Mouse (Mus musculus) ES-E14 (cell line): ENCODE results near the gene Hacd3. TPM values are rescaled to one million over a fixed set of nuclear protein-coding genes. Genes with fewer than 3 reads are reported as not detected.

Source experiments
- DNase-seq: peaks from one replicate; pipeline ENCODE4 v3.0.0-alpha.2; 2013; ENCODE audit warnings: low read depth, low spot score
- H3K27ac ChIP-seq: 2 replicates; pipeline ENCODE4 v1.5.1; 2012; ENCODE audit warnings: low read depth, mild to moderate bottlenecking, low read length, moderate library complexity, mixed read lengths; ENCODE audit not compliant: poor library complexity, insufficient read depth, severe bottlenecking
- H3K36me3 ChIP-seq: 2 replicates; pipeline ENCODE4 v1.6.1; 2012; ENCODE audit warnings: mild to moderate bottlenecking, low read length, moderate library complexity, mixed read lengths; ENCODE audit not compliant: control insufficient read depth, poor library complexity, insufficient read depth, severe bottlenecking
- H3K4me1 ChIP-seq, 2 experiments: fragments of 150-350 bp in 1 of 2; sonication (generic) in 1 of 2; 2 replicates each; pipeline ENCODE4 v1.6.1; 2012; ENCODE audit warnings: low read length in 2 of 2, mild to moderate bottlenecking in 1 of 2, mixed read lengths in 1 of 2; ENCODE audit not compliant: control insufficient read depth in 2 of 2, insufficient read depth in 2 of 2, poor library complexity in 1 of 2
- H3K4me3 ChIP-seq, 2 experiments: fragments of 150-350 bp in 1 of 2; sonication (generic) in 1 of 2; 2 replicates each; pipeline ENCODE4 v1.5.1; 2012; ENCODE audit warnings: low read length in 2 of 2, low read depth in 1 of 2, mild to moderate bottlenecking in 1 of 2, mixed read lengths in 1 of 2; ENCODE audit not compliant: insufficient read depth in 1 of 2, poor library complexity in 1 of 2, severe bottlenecking in 1 of 2
- H3K9ac ChIP-seq: 2 replicates; pipeline ENCODE4 v1.6.1; 2012; ENCODE audit warnings: low read depth, mild to moderate bottlenecking, low read length, mixed read lengths; ENCODE audit not compliant: poor library complexity, insufficient read depth, severe bottlenecking
- H3K9me3 ChIP-seq: fragments of 150-350 bp; sonication (generic); 2 replicates; pipeline ENCODE4 v1.6.1; 2012; ENCODE audit warnings: low read depth, mild to moderate bottlenecking, low read length; ENCODE audit not compliant: control insufficient read depth, insufficient read depth
- CHD2 ChIP-seq: IDR thresholded peaks from 2 replicates; pipeline ENCODE4 v1.6.1; 2014; ENCODE audit warnings: mild to moderate bottlenecking, low read depth, low read length, inconsistent platforms
- HCFC1 ChIP-seq: IDR thresholded peaks from 2 replicates; pipeline ENCODE4 v1.6.1; 2012; ENCODE audit warnings: low read length, inconsistent platforms, borderline replicate concordance; ENCODE audit not compliant: insufficient read depth
- MAFK ChIP-seq: IDR thresholded peaks from 2 replicates; pipeline ENCODE4 v1.6.1; 2014; ENCODE audit warnings: mild to moderate bottlenecking, low read depth, low read length, inconsistent platforms; ENCODE audit not compliant: insufficient read depth
- ZC3H11A ChIP-seq: IDR thresholded peaks from 2 replicates; pipeline ENCODE4 v1.6.1; 2012; ENCODE audit warnings: low read depth, mild to moderate bottlenecking, inconsistent platforms, low read length, borderline replicate concordance
- ZNF384 ChIP-seq: IDR thresholded peaks from 2 replicates; pipeline ENCODE4 v1.6.1; 2012; ENCODE audit warnings: low read depth, low read length, inconsistent platforms
- in situ Hi-C, 2 experiments: fragments of 600-800 bp; cut with MboI; formaldehyde crosslinking; loops; one replicate each; pipeline ENCODE4 v1.15.1; 2025; ENCODE audit warnings: low sequenced_read_pairs in 2 of 2, inconsistent platforms in 1 of 2; ENCODE audit not compliant: unreplicated experiment in 2 of 2
- total RNA-seq: library from RNA; depleted of rRNA; stranded (reverse); fragments of 300-350 nt; gene quantifications from 2 replicates; pipeline ENCODE4 v1.2.3, GENCODE M21; 2012; rRNA removed

The Hacd3 gene
- total RNA-seq, result 50.1 and 56.0 TPM in 2 replicates

DNA sequence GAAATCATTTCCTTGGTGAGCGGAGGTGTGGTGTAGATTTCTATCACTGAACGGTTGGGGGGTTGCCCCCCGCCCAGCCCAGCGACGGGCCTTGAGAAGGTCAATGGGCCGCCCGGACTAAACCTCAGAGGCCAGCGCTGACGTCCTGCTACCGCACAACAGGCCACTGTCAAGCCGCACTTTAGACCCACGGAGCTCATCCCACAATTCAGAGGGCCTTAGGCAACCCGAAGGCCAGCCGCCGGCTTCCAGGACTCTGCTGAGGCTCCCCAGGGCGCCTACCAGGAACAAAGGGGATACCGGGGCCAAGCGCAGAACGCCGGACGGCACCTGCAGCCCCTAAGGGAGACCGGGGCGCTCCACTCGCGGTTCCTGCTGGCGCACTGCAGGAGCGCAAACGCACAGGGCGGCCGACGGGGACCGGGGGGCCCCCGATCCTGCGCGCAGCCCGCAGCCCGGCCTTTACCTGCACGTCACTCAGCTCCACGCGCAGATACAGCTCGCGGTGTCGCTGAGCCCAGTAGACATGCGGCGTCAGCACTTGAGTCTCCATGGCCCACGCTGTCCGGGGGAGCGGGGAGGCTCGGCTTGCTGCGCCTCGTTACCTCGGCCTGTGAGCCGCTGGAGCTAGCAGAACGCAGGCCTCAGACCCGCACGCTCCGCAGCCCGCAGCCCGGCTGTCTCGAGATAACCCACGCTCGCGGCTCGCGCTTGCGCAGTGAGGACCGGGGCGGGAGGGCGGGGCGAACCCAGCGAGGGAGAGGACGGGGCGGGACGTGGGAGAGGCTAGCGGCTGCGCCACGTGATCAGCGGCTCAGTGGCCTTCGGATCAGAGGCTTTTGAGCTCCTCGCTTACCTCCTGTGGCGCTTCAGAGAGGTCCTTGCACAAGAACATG is at the start of gene Hacd3:
TSS of gene Hacd3 (minus strand) at position 703 of the 896 bp plus-strand sequence.
- peaks cover 2 to 6% of the 10 kb centered on the region in 2 experiments; a peak in 2 of 4 replicates for H3K4me1 ChIP-seq
- peak within 1 kb of the TSS; percentile 87 for H3K9ac ChIP-seq
- no peaks in the 10 kb centered on the region for H3K9me3 ChIP-seq
- TF ChIP-seq ZNF384 (no peak), MAFK (peak; percentile 20; the same call in 1 of the 2 replicates), CHD2 (no peak), ZC3H11A (no peak), HCFC1 (peak; percentile 33; the same call in 1 of the 2 replicates)
- H3K4me3 ChIP-seq, result peak within 1 kb of the TSS; percentile 85 to 99
- DNase-seq, result peak; percentile 87
- H3K27ac ChIP-seq, result no peak within 1 kb of the TSS; the same call in 1 of the 2 replicates
- no peaks in the 10 kb centered on the region for H3K36me3 ChIP-seq
- in situ Hi-C loops, result no loop called here

DNA sequence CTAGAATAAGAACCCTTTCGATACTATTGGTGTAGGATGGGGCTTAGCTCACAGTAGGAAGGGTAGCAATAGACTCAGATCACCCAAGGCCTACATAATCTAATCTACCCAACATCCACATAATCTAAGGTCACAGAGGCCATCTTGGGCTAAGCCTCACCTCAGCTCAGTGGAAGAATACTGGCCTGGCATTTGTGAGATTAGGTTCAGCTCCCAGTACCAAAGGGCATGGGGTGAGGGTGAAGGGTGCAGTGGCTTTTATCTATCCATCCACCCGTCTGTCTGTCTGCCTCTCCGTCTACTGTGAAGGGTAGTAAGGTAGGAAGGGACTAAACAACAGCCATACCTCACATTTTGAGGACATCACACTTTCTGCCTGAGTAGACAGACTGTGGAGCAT is 49.1 kb upstream of the Hacd3 start:
- Histone ChIP-seq H3K9ac (no peak overlapping the region), H3K9me3 (no peaks in the 10 kb centered on the region), H3K4me3 (no peak overlapping the region), H3K36me3 (peaks cover 9% of the 10 kb centered on the region; the same call in 1 of the 2 replicates), H3K27ac (no peak overlapping the region), H3K4me1 (no peaks in the 10 kb centered on the region)
- TF ChIP-seq ZNF384, result no peak
- no peak for TF ChIP-seq MAFK
- TF ChIP-seq CHD2, result no peak
- TF ChIP-seq HCFC1, result no peak
- no peak for TF ChIP-seq ZC3H11A
- no peak for DNase-seq
- in situ Hi-C loops, result no loop called here

DNA sequence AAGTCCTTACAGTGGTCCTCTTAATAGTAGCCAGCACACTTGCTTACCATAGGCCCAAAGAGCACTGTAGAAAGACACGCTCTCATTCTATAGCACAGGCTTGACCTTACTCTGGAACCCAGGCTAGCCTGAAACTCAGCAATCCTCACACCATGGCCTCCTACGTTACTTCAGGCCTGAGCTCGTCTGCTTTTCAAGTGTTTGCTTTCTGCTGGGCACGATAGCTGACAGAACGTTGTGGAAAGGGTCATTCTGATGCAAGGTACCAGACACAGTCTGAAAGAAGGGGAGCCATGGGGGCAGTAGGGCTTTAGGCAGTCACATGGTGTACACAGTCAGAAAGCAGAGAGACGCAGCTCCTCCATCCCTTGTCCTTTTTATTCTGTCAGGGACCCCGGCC is 42.8 kb upstream of the Hacd3 start:
- H3K9me3 ChIP-seq, result no peaks in the 10 kb centered on the region
- H3K9ac ChIP-seq, result no peak overlapping the region
- H3K4me1 ChIP-seq, result no peaks in the 10 kb centered on the region
- in situ Hi-C loops, result no loop called here
- no peak for DNase-seq
- peaks cover 12% of the 10 kb centered on the region; the same call in 1 of the 2 replicates for H3K36me3 ChIP-seq
- TF ChIP-seq CHD2 (no peak), ZNF384 (no peak), MAFK (no peak), ZC3H11A (no peak), HCFC1 (no peak)
- H3K27ac ChIP-seq, result no peak overlapping the region
- H3K4me3 ChIP-seq, result no peak overlapping the region

DNA sequence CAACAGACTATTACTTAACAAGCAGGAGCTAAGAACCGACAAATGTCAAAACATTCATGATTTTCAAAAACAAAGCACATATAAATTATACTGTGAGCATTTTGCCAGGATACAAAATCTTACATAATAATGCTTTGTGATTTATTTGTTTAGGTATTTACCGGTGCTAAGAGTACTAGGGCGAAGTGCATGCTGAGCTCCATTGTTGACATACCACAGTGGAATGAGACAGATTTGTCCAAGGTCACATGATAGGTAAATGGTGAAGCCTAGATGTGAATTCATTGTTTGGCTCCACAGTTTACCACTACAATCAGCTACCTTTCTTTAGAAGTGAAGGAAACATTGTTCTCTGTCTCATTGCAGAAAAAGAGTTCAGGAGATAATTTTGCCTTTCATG is 29.5 kb upstream of the Hacd3 start:
- TF ChIP-seq MAFK (no peak), HCFC1 (no peak), ZC3H11A (no peak), CHD2 (no peak), ZNF384 (no peak)
- no peak for DNase-seq
- H3K9ac ChIP-seq, result no peak overlapping the region
- no peak overlapping the region for H3K27ac ChIP-seq
- no peaks in the 10 kb centered on the region for H3K9me3 ChIP-seq
- peaks cover 11% of the 10 kb centered on the region for H3K36me3 ChIP-seq
- in situ Hi-C loops, result no loop called here
- H3K4me1 ChIP-seq, result no peaks in the 10 kb centered on the region
- no peak overlapping the region for H3K4me3 ChIP-seq
